Mouse (Mus musculus) kidney, postnatal 0 days (tissue): ENCODE results near the gene Gm47959. TPM values are rescaled to one million over a fixed set of nuclear protein-coding genes. Genes with fewer than 3 reads are reported as not detected.
A peak's percentile ranks its signal among the peaks of the same experiment; 100 is the strongest.

Experiments used
- ATAC-seq: fragments of 200-750 bp; cut with Nextera tagmentation; replicated peaks from 2 replicates; pipeline ENCODE4 v1.8.0; 2017; ENCODE audit warnings: low read depth, moderate number of reproducible peaks, moderate TSS enrichment, moderate library complexity; ENCODE audit not compliant: low FRiP score
- DNase-seq: peaks from one replicate; pipeline ENCODE4 v3.0.0-alpha.2; 2016; ENCODE audit warnings: low spot score
- H3K27ac ChIP-seq: fragments of 300-500 bp; sonication (generic); 2 replicates; pipeline ENCODE4 v1.5.1; 2014; ENCODE audit warnings: mild to moderate bottlenecking
- H3K27me3 ChIP-seq: fragments of 300-500 bp; sonication (generic); 2 replicates; pipeline ENCODE4 v1.6.1; 2014; ENCODE audit warnings: low read length, mixed read lengths; ENCODE audit not compliant: insufficient read depth
- H3K36me3 ChIP-seq: fragments of 300-500 bp; sonication (generic); 2 replicates; pipeline ENCODE4 v1.6.1; 2014; ENCODE audit warnings: low read length, mixed read lengths; ENCODE audit not compliant: insufficient read depth
- H3K4me1 ChIP-seq: fragments of 300-500 bp; sonication (generic); replicated peaks from 2 replicates; pipeline ENCODE4 v1.6.1; 2014; ENCODE audit warnings: antibody characterized with exemption, low read length, mixed read lengths; ENCODE audit not compliant: insufficient read depth
- H3K4me2 ChIP-seq: fragments of 300-500 bp; sonication (generic); 2 replicates; pipeline ENCODE4 v1.6.1; 2014; ENCODE audit warnings: mild to moderate bottlenecking, low read length, moderate library complexity, mixed read lengths
- H3K4me3 ChIP-seq: fragments of 300-500 bp; sonication (generic); replicated peaks from 2 replicates; pipeline ENCODE4 v1.5.1; 2014; ENCODE audit warnings: low read depth, low read length
- H3K9ac ChIP-seq: fragments of 300-500 bp; sonication (generic); 2 replicates; pipeline ENCODE4 v1.6.1; 2014; ENCODE audit warnings: low read depth, low read length
- H3K9me3 ChIP-seq: fragments of 300-500 bp; sonication (generic); replicated peaks from 2 replicates; pipeline ENCODE4 v1.6.1; 2016; ENCODE audit warnings: low read length, inconsistent platforms, mixed read lengths
- CTCF ChIP-seq: IDR thresholded peaks from 2 replicates; pipeline ENCODE4 v1.5.1; 2016; ENCODE audit warnings: antibody characterized with exemption, low read depth, mild to moderate bottlenecking, moderate library complexity
- WGBS: fragments of 180-500 bp; shearing (Covaris S2); extraction: QIAGEN DNeasy Blood & Tissue Kit; methylation state at CpG from one replicate; pipeline ENCODE4 v1.1.7; 2014; 5-methylcytosine and 5-hydroxymethylcytosine counted together
- polyA plus RNA-seq: library from polyadenylated mRNA; unstranded; fragments of >200 nt; fragmentation: Nextera tagmentation; extraction: Ambion mirVana; gene quantifications from 2 replicates; pipeline ENCODE4 v1.2.1, GENCODE M21; 2015

Gene Gm47959
- polyA plus RNA-seq, 1 experiment from 2014 or later, result not detected

- Histone ChIP-seq H3K4me2 (no peak overlapping the region), H3K4me1 (no peaks in the 10 kb centered on the region), H3K36me3 (no peaks in the 10 kb centered on the region), H3K9ac (no peak overlapping the region), H3K9me3 (no peaks in the 10 kb centered on the region), H3K4me3 (no peak overlapping the region), H3K27ac (no peak overlapping the region), H3K27me3 (no peaks in the 10 kb centered on the region)
- no peak for DNase-seq
- ATAC-seq, result no peak
- 64% methylated on average over 1 of the region's 1 CpGs for WGBS
- no peak for TF ChIP-seq CTCF
Observed at GRCm38 (mm10) chr1:83016556-83016955, 16.2 kb downstream of the Gm47959 start.

- H3K4me2 ChIP-seq, result no peak overlapping the region
- WGBS, result 50% methylated on average over 1 of the region's 1 CpGs
- no peak overlapping the region for H3K27ac ChIP-seq
- no peaks in the 10 kb centered on the region for H3K4me1 ChIP-seq
- H3K27me3 ChIP-seq, result no peaks in the 10 kb centered on the region
- DNase-seq (no peak), ATAC-seq (no peak)
- no peaks in the 10 kb centered on the region for H3K36me3 ChIP-seq
- H3K4me3 ChIP-seq, result no peak overlapping the region
- H3K9me3 ChIP-seq, result no peaks in the 10 kb centered on the region
- TF ChIP-seq CTCF, result no peak
- no peak overlapping the region for H3K9ac ChIP-seq
Observed at GRCm38 (mm10) chr1:83031950-83032349, 31.6 kb downstream of the Gm47959 start.

- TF ChIP-seq CTCF, result no peak
- DNase-seq, result no peak
Observed at GRCm38 (mm10) chr1:83032508-83032907, 32.2 kb downstream of the Gm47959 start.

GRCm38 (mm10) chr1:83034509-83034908 lies 34.2 kb downstream of the Gm47959 start:
- Histone ChIP-seq H3K4me1 (0 out of 2 replicates have a peak, but pooled peaks cover 4% of the 10 kb centered on the region), H3K36me3 (no peaks in the 10 kb centered on the region), H3K4me2 (no peak overlapping the region), H3K9me3 (no peaks in the 10 kb centered on the region), H3K27me3 (no peaks in the 10 kb centered on the region), H3K4me3 (no peak overlapping the region), H3K9ac (no peak overlapping the region), H3K27ac (no peak overlapping the region)
- DNase-seq (no peak), ATAC-seq (no peak)
- TF ChIP-seq CTCF, result no peak
- WGBS, result 32% methylated on average over 5 of the region's 5 CpGs

More at GRCm38 (mm10) chr1:83032508-83032907, 32.2 kb downstream of the Gm47959 start:
- H3K9me3 ChIP-seq, result no peaks in the 10 kb centered on the region
- no peak overlapping the region for H3K27ac ChIP-seq
- H3K4me3 ChIP-seq, result no peak overlapping the region
- no peak overlapping the region for H3K9ac ChIP-seq
- no peak overlapping the region for H3K4me2 ChIP-seq
- 0 out of 2 replicates have a peak, but pooled peaks cover under 1% of the 10 kb centered on the region for H3K4me1 ChIP-seq
- WGBS, result 87% methylated on average over 6 of the region's 6 CpGs
- H3K27me3 ChIP-seq, result no peaks in the 10 kb centered on the region
- H3K36me3 ChIP-seq, result no peaks in the 10 kb centered on the region
- ATAC-seq, result no peak

GRCm38 (mm10) chr1:83036892-83037667 lies 36.7 kb downstream of the Gm47959 start:
- H3K9ac ChIP-seq, result no peak overlapping the region
- WGBS, result 79% methylated on average over 11 of the region's 11 CpGs
- no peaks in the 10 kb centered on the region for H3K27me3 ChIP-seq
- no peak overlapping the region for H3K27ac ChIP-seq
- no peaks in the 10 kb centered on the region for H3K9me3 ChIP-seq
- no peak overlapping the region for H3K4me3 ChIP-seq
- TF ChIP-seq CTCF, result no peak
- peak overlapping the region; percentile 66; the same call in 1 of the 2 replicates for H3K4me2 ChIP-seq
- H3K36me3 ChIP-seq, result no peaks in the 10 kb centered on the region
- DNase-seq (no peak), ATAC-seq (no peak)
- H3K4me1 ChIP-seq, result 0 out of 2 replicates have a peak, but pooled peaks cover 4% of the 10 kb centered on the region

- peak within 1 kb of the TSS; percentile 47 for H3K4me3 ChIP-seq
- H3K27ac ChIP-seq, result no peak within 1 kb of the TSS
- peak within 1 kb of the TSS; percentile 66 for H3K4me2 ChIP-seq
- no peaks in the 10 kb centered on the region for H3K9me3 ChIP-seq
- no peaks in the 10 kb centered on the region for H3K27me3 ChIP-seq
- peak; percentile 90 for ATAC-seq
- 0 out of 2 replicates have a peak, but pooled peaks cover 4% of the 10 kb centered on the region for H3K4me1 ChIP-seq
- peak within 1 kb of the TSS; percentile 40 for H3K9ac ChIP-seq
- peak; percentile 76 for DNase-seq
- WGBS, result under 1% methylated on average over 25 of the region's 25 CpGs
- TF ChIP-seq CTCF, result no peak
- H3K36me3 ChIP-seq, result no peaks in the 10 kb centered on the region
Observed at GRCm38 (mm10) chr1:83038109-83038672, 37.8 kb downstream of the Gm47959 start, which contains the start of gene Slc19a3. Gene Slc19a3, minus strand, starts transcription at chr1:83038448.
